Mouse (Mus musculus): Measurements from ENCODE around the gene Aebp2. TPM values are rescaled to one million over a fixed set of nuclear protein-coding genes. Genes with fewer than 3 reads are reported as not detected.
"Not testable (repeated sequence)": the region's sequence is repeated elsewhere in the genome, so short reads cannot be mapped to it uniquely, and the experiment has no call there.

Aebp2 gene
- polyA plus RNA-seq, 1 experiment from 2014 or later, result 7.3 TPM

- no peaks in the 10 kb centered on the region for H3K27me3 ChIP-seq (ENCODE audit: control insufficient read depth, insufficient read depth, low read length)
- H3K9ac ChIP-seq (ENCODE audit: low read length), result no peak overlapping the region
- no peak overlapping the region for H3K4me3 ChIP-seq (ENCODE audit: low read depth, low read length)
- no peak overlapping the region for H3K4me2 ChIP-seq (replicated peaks; ENCODE audit: low read depth)
- 21% methylated on average over 8 of the region's 8 CpGs for WGBS
- DNase-seq (ENCODE audit: low spot score) (no peak), ATAC-seq (ENCODE audit: low FRiP score, low TSS enrichment) (peak; percentile 56; the same call in 1 of the 2 replicates)
- no peaks in the 10 kb centered on the region for H3K4me1 ChIP-seq (replicated peaks; ENCODE audit: control insufficient read depth, insufficient read depth)
- no peaks in the 10 kb centered on the region for H3K9me3 ChIP-seq (ENCODE audit: control insufficient read depth, low read length)
- TF ChIP-seq CTCF (IDR thresholded peaks at IDR 0.05; ENCODE audit: low read depth) (no peak), EP300 (optimal IDR thresholded peaks at IDR 0.05) (no peak)
- H3K36me3 ChIP-seq (ENCODE audit: control insufficient read depth, insufficient read depth, low read length), result no peaks in the 10 kb centered on the region
- peak overlapping the region; percentile 18; the same call in 1 of the 2 replicates for H3K27ac ChIP-seq (replicated peaks)
Observed at GRCm38 (mm10) chr6:140603228-140603944, 19.1 kb upstream of the Aebp2 start.

- not testable (repeated sequence) for H3K4me2 ChIP-seq (replicated peaks; ENCODE audit: low read depth); H3K9ac ChIP-seq (ENCODE audit: low read length); DNase-seq (ENCODE audit: low spot score); H3K27me3 ChIP-seq (ENCODE audit: control insufficient read depth, insufficient read depth, low read length); H3K4me3 ChIP-seq (ENCODE audit: low read depth, low read length); H3K9me3 ChIP-seq (ENCODE audit: control insufficient read depth, low read length); H3K36me3 ChIP-seq (ENCODE audit: control insufficient read depth, insufficient read depth, low read length); ATAC-seq (ENCODE audit: low FRiP score, low TSS enrichment); H3K27ac ChIP-seq (replicated peaks); H3K4me1 ChIP-seq (replicated peaks; ENCODE audit: control insufficient read depth, insufficient read depth)
- TF ChIP-seq CTCF (IDR thresholded peaks at IDR 0.05; ENCODE audit: low read depth), result peak; percentile 33; the same call in 1 of the 2 replicates
- WGBS, result 81% methylated on average over 5 of the region's 5 CpGs
Observed at GRCm38 (mm10) chr6:140605173-140605572, 17.3 kb upstream of the Aebp2 start.

GRCm38 (mm10) chr6:140605732-140606131 is 16.7 kb upstream of the Aebp2 start:
- ATAC-seq (ENCODE audit: low FRiP score, low TSS enrichment) (no peak), DNase-seq (ENCODE audit: low spot score) (no peak)
- H3K36me3 ChIP-seq (ENCODE audit: control insufficient read depth, insufficient read depth, low read length), result no peaks in the 10 kb centered on the region
- TF ChIP-seq EP300 (optimal IDR thresholded peaks at IDR 0.05) (no peak), CTCF (IDR thresholded peaks at IDR 0.05; ENCODE audit: low read depth) (no peak)
- no peak overlapping the region for H3K27ac ChIP-seq (replicated peaks)
- no peaks in the 10 kb centered on the region for H3K9me3 ChIP-seq (ENCODE audit: control insufficient read depth, low read length)
- 66% methylated on average over 3 of the region's 3 CpGs for WGBS
- no peaks in the 10 kb centered on the region for H3K27me3 ChIP-seq (ENCODE audit: control insufficient read depth, insufficient read depth, low read length)
- no peak overlapping the region for H3K4me3 ChIP-seq (ENCODE audit: low read depth, low read length)
- no peaks in the 10 kb centered on the region for H3K4me1 ChIP-seq (replicated peaks; ENCODE audit: control insufficient read depth, insufficient read depth)
- no peak overlapping the region for H3K4me2 ChIP-seq (replicated peaks; ENCODE audit: low read depth)
- H3K9ac ChIP-seq (ENCODE audit: low read length), result no peak overlapping the region

GRCm38 (mm10) chr6:140606534-140606933 is 15.9 kb upstream of the Aebp2 start:
- ATAC-seq (ENCODE audit: low FRiP score, low TSS enrichment) (no peak), DNase-seq (ENCODE audit: low spot score) (no peak)
- H3K36me3 ChIP-seq (ENCODE audit: control insufficient read depth, insufficient read depth, low read length), result no peaks in the 10 kb centered on the region
- no peak overlapping the region for H3K27ac ChIP-seq (replicated peaks)
- no peak overlapping the region for H3K4me2 ChIP-seq (replicated peaks; ENCODE audit: low read depth)
- H3K4me3 ChIP-seq (ENCODE audit: low read depth, low read length), result no peak overlapping the region
- H3K9me3 ChIP-seq (ENCODE audit: control insufficient read depth, low read length), result no peaks in the 10 kb centered on the region
- H3K4me1 ChIP-seq (replicated peaks; ENCODE audit: control insufficient read depth, insufficient read depth), result no peaks in the 10 kb centered on the region
- WGBS, result 64% methylated on average over 10 of the region's 10 CpGs
- no peaks in the 10 kb centered on the region for H3K27me3 ChIP-seq (ENCODE audit: control insufficient read depth, insufficient read depth, low read length)
- TF ChIP-seq CTCF (IDR thresholded peaks at IDR 0.05; ENCODE audit: low read depth) (no peak), EP300 (optimal IDR thresholded peaks at IDR 0.05) (no peak)
- no peak overlapping the region for H3K9ac ChIP-seq (ENCODE audit: low read length)

DNA sequence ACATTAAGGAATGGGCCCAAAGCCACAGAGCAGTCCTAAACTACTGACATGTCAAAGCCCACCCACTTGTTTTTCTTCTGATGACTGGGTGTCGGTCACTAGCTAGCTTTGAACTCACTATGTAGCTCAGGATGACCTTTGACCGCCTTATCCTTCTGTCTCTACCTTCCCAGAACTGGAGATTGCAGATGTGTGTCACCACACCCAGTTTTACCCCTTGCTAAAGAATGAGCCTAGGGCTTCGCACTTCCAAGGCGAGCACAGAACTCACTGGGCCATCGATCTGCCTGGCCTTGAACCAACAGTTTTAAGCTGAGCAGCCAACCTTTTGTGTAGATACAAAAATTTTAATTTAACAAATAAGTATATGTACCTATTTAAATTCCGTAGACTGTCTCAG is 13.8 kb upstream of the Aebp2 start:
- DNase-seq (ENCODE audit: low spot score), result no peak
- Histone ChIP-seq H3K27me3 (ENCODE audit: control insufficient read depth, insufficient read depth, low read length) (no peaks in the 10 kb centered on the region), H3K4me2 (replicated peaks; ENCODE audit: low read depth) (no peak overlapping the region), H3K27ac (replicated peaks) (no peak overlapping the region), H3K4me3 (ENCODE audit: low read depth, low read length) (no peak overlapping the region), H3K4me1 (replicated peaks; ENCODE audit: control insufficient read depth, insufficient read depth) (no peaks in the 10 kb centered on the region), H3K9ac (ENCODE audit: low read length) (no peak overlapping the region), H3K36me3 (ENCODE audit: control insufficient read depth, insufficient read depth, low read length) (no peaks in the 10 kb centered on the region), H3K9me3 (ENCODE audit: control insufficient read depth, low read length) (no peaks in the 10 kb centered on the region)
- WGBS, result 88% methylated on average over 6 of the region's 6 CpGs
- no peak for ATAC-seq (ENCODE audit: low FRiP score, low TSS enrichment)
- TF ChIP-seq CTCF (IDR thresholded peaks at IDR 0.05; ENCODE audit: low read depth) (no peak), EP300 (optimal IDR thresholded peaks at IDR 0.05) (no peak)

DNA sequence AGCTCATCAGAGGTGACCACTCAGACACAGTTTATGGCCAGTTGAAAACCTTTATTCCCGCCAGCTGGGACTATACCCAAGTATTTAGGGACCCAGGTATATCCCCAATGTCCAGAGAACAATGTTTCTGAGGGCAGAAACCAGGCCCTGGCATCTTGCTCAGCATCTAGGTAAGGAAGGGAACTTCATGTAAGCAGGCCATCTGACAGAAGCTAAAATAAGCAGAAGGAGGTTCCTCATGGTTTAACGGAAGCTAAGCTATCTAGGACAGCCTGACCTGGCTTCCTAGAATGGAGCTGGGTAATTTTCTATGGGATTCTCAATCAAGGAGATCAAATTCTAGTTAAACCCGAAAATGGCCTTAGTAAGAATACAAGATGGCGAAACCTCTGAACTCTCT is 12.9 kb upstream of the Aebp2 start:
- WGBS, result 86% methylated on average over 4 of the region's 4 CpGs
- H3K9me3 ChIP-seq (ENCODE audit: control insufficient read depth, low read length), result no peaks in the 10 kb centered on the region

More for the DNA sequence above, 12.9 kb upstream of the Aebp2 start:
- H3K4me1 ChIP-seq (replicated peaks; ENCODE audit: control insufficient read depth, insufficient read depth), result no peaks in the 10 kb centered on the region
- no peaks in the 10 kb centered on the region for H3K27me3 ChIP-seq (ENCODE audit: control insufficient read depth, insufficient read depth, low read length)
- DNase-seq (ENCODE audit: low spot score) (no peak), ATAC-seq (ENCODE audit: low FRiP score, low TSS enrichment) (no peak)
- H3K4me3 ChIP-seq (ENCODE audit: low read depth, low read length), result no peak overlapping the region
- TF ChIP-seq EP300 (optimal IDR thresholded peaks at IDR 0.05) (no peak), CTCF (IDR thresholded peaks at IDR 0.05; ENCODE audit: low read depth) (no peak)
- no peak overlapping the region for H3K27ac ChIP-seq (replicated peaks)
- no peak overlapping the region for H3K4me2 ChIP-seq (replicated peaks; ENCODE audit: low read depth)
- H3K36me3 ChIP-seq (ENCODE audit: control insufficient read depth, insufficient read depth, low read length), result no peaks in the 10 kb centered on the region
- H3K9ac ChIP-seq (ENCODE audit: low read length), result no peak overlapping the region

Measured in stomach, postnatal 0 days (tissue).